Mouse (Mus musculus): ENCODE data around the gene Ube2d2b. TPM values are rescaled to one million over a fixed set of nuclear protein-coding genes. Genes with fewer than 3 reads are reported as not detected.

Gene Ube2d2b
- total and polyA plus RNA-seq, 3 experiments: 0.08 TPM; not detected in 2

GRCm38 (mm10) chr5:107840549-107841238 is 10.8 kb downstream of the Ube2d2b start:
- Histone ChIP-seq H3K79me2 (replicated peaks; ENCODE audit: control insufficient read depth, insufficient read depth, low read length) (peaks cover 3% of the 10 kb centered on the region; the same call in 1 of the 2 replicates), H3K27me3 (ENCODE audit: control insufficient read depth, insufficient read depth, low read length) (no peaks in the 10 kb centered on the region), H3K27ac (no peak overlapping the region), H3K4me1 (ENCODE audit: control insufficient read depth, insufficient read depth, low read length) (peaks cover 1% of the 10 kb centered on the region), H3K4me3 (no peak overlapping the region), H3K36me3 (ENCODE audit: control insufficient read depth, insufficient read depth, low read length) (no peaks in the 10 kb centered on the region), H3K9ac (ENCODE audit: low read depth, low read length) (no peak overlapping the region)
- no peak for TF ChIP-seq POLR2A (IDR thresholded peaks at IDR 0.05; ENCODE audit: insufficient read depth, low read depth, low read length)
- no peak for TF ChIP-seq EP300 (IDR thresholded peaks at IDR 0.05; ENCODE audit: insufficient read depth, low read depth, low read length)
- TF ChIP-seq CTCF (IDR thresholded peaks at IDR 0.05): no peak
- 96% methylated on average over 5 of the region's 5 CpGs for WGBS
- DNase-seq: no peak
- intact Hi-C loops (cut with DNase I): no loop called here

GRCm38 (mm10) chr5:107847349-107847748 is 17.4 kb downstream of the Ube2d2b start:
- H3K27ac ChIP-seq: no peak overlapping the region
- WGBS: 54% methylated on average over 5 of the region's 5 CpGs
- H3K4me3 ChIP-seq: no peak overlapping the region
- no peaks in the 10 kb centered on the region for H3K36me3 ChIP-seq (ENCODE audit: control insufficient read depth, insufficient read depth, low read length)
- peak; percentile 55 to 69 for DNase-seq
- H3K4me1 ChIP-seq (ENCODE audit: control insufficient read depth, insufficient read depth, low read length): peaks cover 1% of the 10 kb centered on the region; the same call in 1 of the 2 replicates
- H3K9ac ChIP-seq (ENCODE audit: low read depth, low read length): no peak overlapping the region
- H3K79me2 ChIP-seq (replicated peaks; ENCODE audit: control insufficient read depth, insufficient read depth, low read length): no peaks in the 10 kb centered on the region
- TF ChIP-seq CTCF (IDR thresholded peaks at IDR 0.05): no peak
- no peak for TF ChIP-seq EP300 (IDR thresholded peaks at IDR 0.05; ENCODE audit: insufficient read depth, low read depth, low read length)
- TF ChIP-seq POLR2A (IDR thresholded peaks at IDR 0.05; ENCODE audit: insufficient read depth, low read depth, low read length): no peak
- no peaks in the 10 kb centered on the region for H3K27me3 ChIP-seq (ENCODE audit: control insufficient read depth, insufficient read depth, low read length)
- intact Hi-C loops (cut with DNase I): no loop called here

GRCm38 (mm10) chr5:107847817-107848216 is 17.9 kb downstream of the Ube2d2b start:
- TF ChIP-seq EP300 (IDR thresholded peaks at IDR 0.05; ENCODE audit: insufficient read depth, low read depth, low read length) (no peak), POLR2A (IDR thresholded peaks at IDR 0.05; ENCODE audit: insufficient read depth, low read depth, low read length) (no peak), CTCF (IDR thresholded peaks at IDR 0.05) (no peak)
- H3K27ac ChIP-seq: no peak overlapping the region
- no peak overlapping the region for H3K4me3 ChIP-seq
- no peak for DNase-seq
- no peaks in the 10 kb centered on the region for H3K36me3 ChIP-seq (ENCODE audit: control insufficient read depth, insufficient read depth, low read length)
- H3K79me2 ChIP-seq (replicated peaks; ENCODE audit: control insufficient read depth, insufficient read depth, low read length): no peaks in the 10 kb centered on the region
- WGBS: 56% methylated on average over 2 of the region's 2 CpGs
- intact Hi-C loops (cut with DNase I): no loop called here
- no peaks in the 10 kb centered on the region for H3K27me3 ChIP-seq (ENCODE audit: control insufficient read depth, insufficient read depth, low read length)
- no peak overlapping the region for H3K9ac ChIP-seq (ENCODE audit: low read depth, low read length)
- H3K4me1 ChIP-seq (ENCODE audit: control insufficient read depth, insufficient read depth, low read length): peaks cover 1% of the 10 kb centered on the region; the same call in 1 of the 2 replicates

- H3K4me3 ChIP-seq: no peak overlapping the region
- H3K27ac ChIP-seq: no peak overlapping the region
- TF ChIP-seq EP300 (IDR thresholded peaks at IDR 0.05; ENCODE audit: insufficient read depth, low read depth, low read length) (no peak), CTCF (IDR thresholded peaks at IDR 0.05) (no peak), POLR2A (IDR thresholded peaks at IDR 0.05; ENCODE audit: insufficient read depth, low read depth, low read length) (no peak)
- no peaks in the 10 kb centered on the region for H3K27me3 ChIP-seq (ENCODE audit: control insufficient read depth, insufficient read depth, low read length)
- DNase-seq: no peak
- 87% methylated on average over 4 of the region's 4 CpGs for WGBS
- no peaks in the 10 kb centered on the region for H3K36me3 ChIP-seq (ENCODE audit: control insufficient read depth, insufficient read depth, low read length)
- intact Hi-C loops (cut with DNase I): no loop called here
- no peak overlapping the region for H3K9ac ChIP-seq (ENCODE audit: low read depth, low read length)
- no peaks in the 10 kb centered on the region for H3K79me2 ChIP-seq (replicated peaks; ENCODE audit: control insufficient read depth, insufficient read depth, low read length)
- peaks cover 4% of the 10 kb centered on the region for H3K4me1 ChIP-seq (ENCODE audit: control insufficient read depth, insufficient read depth, low read length)
Observed at GRCm38 (mm10) chr5:107848964-107849363, 19.1 kb downstream of the Ube2d2b start.

GRCm38 (mm10) chr5:107853807-107854206 is 23.9 kb downstream of the Ube2d2b start:
- no peak overlapping the region for H3K4me3 ChIP-seq
- H3K27me3 ChIP-seq (ENCODE audit: control insufficient read depth, insufficient read depth, low read length): no peaks in the 10 kb centered on the region
- H3K9ac ChIP-seq (ENCODE audit: low read depth, low read length): no peak overlapping the region
- peak; percentile 39 to 67 for DNase-seq
- 7% methylated on average over 6 of the region's 6 CpGs for WGBS
- H3K27ac ChIP-seq: no peak overlapping the region
- peaks cover 5% of the 10 kb centered on the region for H3K4me1 ChIP-seq (ENCODE audit: control insufficient read depth, insufficient read depth, low read length)
- no peaks in the 10 kb centered on the region; the same call in 1 of the 2 replicates for H3K79me2 ChIP-seq (replicated peaks; ENCODE audit: control insufficient read depth, insufficient read depth, low read length)
- TF ChIP-seq POLR2A (IDR thresholded peaks at IDR 0.05; ENCODE audit: insufficient read depth, low read depth, low read length) (no peak), CTCF (IDR thresholded peaks at IDR 0.05) (no peak), EP300 (IDR thresholded peaks at IDR 0.05; ENCODE audit: insufficient read depth, low read depth, low read length) (no peak)
- H3K36me3 ChIP-seq (ENCODE audit: control insufficient read depth, insufficient read depth, low read length): no peaks in the 10 kb centered on the region; the same call in none of the 2 replicates
- intact Hi-C loops (cut with DNase I): no loop called here

- H3K27ac ChIP-seq: no peak overlapping the region
- intact Hi-C loops (cut with DNase I): no loop called here
Observed at GRCm38 (mm10) chr5:107854556-107854955, 24.7 kb downstream of the Ube2d2b start.

More at GRCm38 (mm10) chr5:107854556-107854955, 24.7 kb downstream of the Ube2d2b start:
- Histone ChIP-seq H3K9ac (ENCODE audit: low read depth, low read length) (no peak overlapping the region), H3K4me1 (ENCODE audit: control insufficient read depth, insufficient read depth, low read length) (peaks cover 5% of the 10 kb centered on the region), H3K27me3 (ENCODE audit: control insufficient read depth, insufficient read depth, low read length) (no peaks in the 10 kb centered on the region), H3K4me3 (no peak overlapping the region), H3K36me3 (ENCODE audit: control insufficient read depth, insufficient read depth, low read length) (no peaks in the 10 kb centered on the region; the same call in none of the 2 replicates), H3K79me2 (replicated peaks; ENCODE audit: control insufficient read depth, insufficient read depth, low read length) (no peaks in the 10 kb centered on the region; the same call in 1 of the 2 replicates)
- DNase-seq: no peak
- WGBS: 44% methylated on average over 3 of the region's 3 CpGs
- TF ChIP-seq CTCF (IDR thresholded peaks at IDR 0.05) (no peak), EP300 (IDR thresholded peaks at IDR 0.05; ENCODE audit: insufficient read depth, low read depth, low read length) (no peak), POLR2A (IDR thresholded peaks at IDR 0.05; ENCODE audit: insufficient read depth, low read depth, low read length) (no peak)
